In the genomic region with DNA sequence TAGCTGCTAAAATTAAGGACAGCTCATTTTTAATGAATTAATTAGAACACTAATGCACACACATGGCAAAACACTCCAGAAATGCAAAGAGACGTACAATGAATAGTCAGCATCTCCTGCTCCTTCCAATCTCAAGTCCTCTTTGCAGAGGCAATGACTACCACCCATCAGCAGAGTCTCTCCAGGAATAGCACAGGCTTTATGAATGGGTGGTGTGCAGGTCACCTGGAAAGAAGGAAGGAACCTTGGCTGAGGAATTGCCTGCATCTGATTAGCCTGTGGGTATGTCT, we compare ENCODE assay signal across 23 mouse cellular contexts. TPM values are rescaled to one million over a fixed set of nuclear protein-coding genes. Genes with fewer than 3 reads are reported as not detected.
"Had no signal": no experiment of that assay in that cellular context is flagged by ENCODE, and none has a peak within 500 bp of the region (broad histone marks: within the 10 kb centered on the region; RNA-seq: fewer than 3 reads in every experiment).

No protein-coding gene starts in this region.

- H3K27me3 ChIP-seq: limb, embryonic 12.5 days; limb, embryonic 15.5 days; midbrain, embryonic 12.5 days; midbrain, embryonic 15.5 days; neural tube, embryonic 12.5 days; neural tube, embryonic 15.5 days; stomach, embryonic 15.5 days had no signal

- DNase-seq: kidney, adult 18-20 months; kidney, adult 9 months; kidney, postnatal 25 days; layer of hippocampus, adult 9-11 months; liver, postnatal 0 days; lung, embryonic 14.5 days; right cerebral cortex, adult 18-20 months; right cerebral cortex, postnatal 14 days; right cerebral cortex, postnatal 4 days; thymus, postnatal 25 days had no signal

- H3K4me2 ChIP-seq: limb, embryonic 12.5 days; limb, embryonic 15.5 days; liver, embryonic 11.5 days; lung, embryonic 14.5 days; midbrain, embryonic 12.5 days; midbrain, embryonic 15.5 days; neural tube, embryonic 12.5 days; neural tube, embryonic 15.5 days; stomach, embryonic 15.5 days had no signal

- H3K4me3 ChIP-seq: limb, embryonic 12.5 days; limb, embryonic 15.5 days; midbrain, embryonic 12.5 days; midbrain, embryonic 15.5 days; neural tube, embryonic 12.5 days; neural tube, embryonic 15.5 days; stomach, embryonic 15.5 days had no signal

- ATAC-seq: liver, postnatal 0 days; lung, postnatal 0 days; midbrain, embryonic 15.5 days had no signal

- H3K4me1 ChIP-seq: limb, embryonic 12.5 days; limb, embryonic 15.5 days; midbrain, embryonic 12.5 days; neural tube, embryonic 12.5 days; neural tube, embryonic 15.5 days; stomach, embryonic 15.5 days had no signal

- H3K9ac ChIP-seq: limb, embryonic 12.5 days; limb, embryonic 15.5 days; liver, embryonic 14.5 days; liver, postnatal 0 days; lung, embryonic 14.5 days; midbrain, embryonic 12.5 days; midbrain, embryonic 15.5 days; neural tube, embryonic 12.5 days; neural tube, embryonic 15.5 days; stomach, embryonic 15.5 days had no signal

- H3K9me3 ChIP-seq: limb, embryonic 12.5 days; limb, embryonic 15.5 days; midbrain, embryonic 12.5 days; midbrain, embryonic 15.5 days; neural tube, embryonic 12.5 days; neural tube, embryonic 15.5 days; stomach, embryonic 15.5 days had no signal

- H3K27ac ChIP-seq: limb, embryonic 12.5 days; limb, embryonic 15.5 days; liver, embryonic 14.5 days; macrophage; midbrain, embryonic 12.5 days; midbrain, embryonic 15.5 days; neural tube, embryonic 12.5 days; neural tube, embryonic 15.5 days; stomach, embryonic 15.5 days had no signal

- H3K36me3 ChIP-seq: limb, embryonic 12.5 days; limb, embryonic 15.5 days; midbrain, embryonic 12.5 days; midbrain, embryonic 15.5 days; neural tube, embryonic 12.5 days; neural tube, embryonic 15.5 days; stomach, embryonic 15.5 days had no signal

RNA-seq across cellular contexts. Expression of gene D430041D05Rik, which starts 58.7 kb away (rescaled TPM):
- total RNA-seq: megakaryocyte, adult 5-6 weeks had no signal
- polyA plus RNA-seq: large intestine, adult 2 months; macrophage had no signal
